Mouse (Mus musculus): Measurements from ENCODE around the gene Ofd1.
A peak's percentile ranks its signal among the peaks of the same experiment; 100 is the strongest.

The Ofd1 gene

GRCm38 (mm10) chrX:166359927-166360440, 80.5 kb downstream of the Ofd1 start:
- no peak for DNase-seq (ENCODE audit: low spot score in 2 of 2)

- DNase-seq (ENCODE audit: low spot score in 2 of 2): no peak
Observed at GRCm38 (mm10) chrX:166358955-166359354, 81.5 kb downstream of the Ofd1 start.

- no peak for DNase-seq (ENCODE audit: low spot score in 2 of 2)
Observed at GRCm38 (mm10) chrX:166356276-166356675, 84.2 kb downstream of the Ofd1 start.

GRCm38 (mm10) chrX:166354913-166355312, 85.6 kb downstream of the Ofd1 start:
- no peak for DNase-seq (ENCODE audit: low spot score in 2 of 2)

- DNase-seq (ENCODE audit: low spot score in 2 of 2): no peak
Observed at GRCm38 (mm10) chrX:166353412-166353811, 87.1 kb downstream of the Ofd1 start.

- DNase-seq (ENCODE audit: low spot score in 2 of 2): peak in 1 of 2 experiments; percentile 53
Observed at GRCm38 (mm10) chrX:166351790-166352189, 88.7 kb downstream of the Ofd1 start.

- DNase-seq (ENCODE audit: low spot score in 2 of 2): no peak
Observed at GRCm38 (mm10) chrX:166348634-166349033, 91.9 kb downstream of the Ofd1 start.

- no peak for DNase-seq (ENCODE audit: low spot score in 2 of 2)
Observed at GRCm38 (mm10) chrX:166348086-166348485, 92.4 kb downstream of the Ofd1 start.

GRCm38 (mm10) chrX:166344228-166345015, 96.1 kb downstream of the Ofd1 start:
- peak; percentile 55 to 66 for DNase-seq (ENCODE audit: low spot score in 2 of 2)

GRCm38 (mm10) chrX:166341795-166342194, 98.7 kb downstream of the Ofd1 start:
- DNase-seq (ENCODE audit: low spot score in 2 of 2): no peak
